Mouse (Mus musculus) small intestine, adult 2 months (tissue): ENCODE measurements around the gene Lif. TPM values are rescaled to one million over a fixed set of nuclear protein-coding genes. Genes with fewer than 3 reads are reported as not detected.

Experiments used
- H3K27ac ChIP-seq: fragments of 200-500 bp; 2 replicates; pipeline ENCODE4 v1.5.1; 2012; ENCODE audit warnings: low read depth, low read length, control low read depth, inconsistent platforms; ENCODE audit not compliant: insufficient read depth
- H3K27me3 ChIP-seq: fragments of 200-500 bp; 2 replicates; pipeline ENCODE4 v1.6.1; 2012; ENCODE audit warnings: mild to moderate bottlenecking, moderate library complexity, low read length, inconsistent platforms; ENCODE audit not compliant: control insufficient read depth, insufficient read depth
- H3K36me3 ChIP-seq: fragments of 200-500 bp; 2 replicates; pipeline ENCODE4 v1.6.1; 2012; ENCODE audit warnings: mild to moderate bottlenecking, low read length, control low read depth, inconsistent platforms; ENCODE audit not compliant: control insufficient read depth, insufficient read depth
- H3K4me1 ChIP-seq: fragments of 200-500 bp; 2 replicates; pipeline ENCODE4 v1.6.1; 2012; ENCODE audit warnings: low read length, inconsistent platforms, mixed read lengths; ENCODE audit not compliant: control insufficient read depth, insufficient read depth, insufficient read length
- H3K4me3 ChIP-seq: fragments of 200-500 bp; 2 replicates; pipeline ENCODE4 v1.5.1; 2012; ENCODE audit warnings: low read depth, mild to moderate bottlenecking, control low read depth, inconsistent platforms, low read length, moderate library complexity
- CTCF ChIP-seq: fragments of 200-500 bp; IDR thresholded peaks from 2 replicates; pipeline ENCODE4 v1.5.1; 2012; ENCODE audit warnings: low read depth, mild to moderate bottlenecking, control low read depth, inconsistent platforms, low read length, moderate library complexity, mixed read lengths; ENCODE audit not compliant: insufficient replicate concordance, insufficient read length; ENCODE audit errors: extremely low read depth
- POLR2A ChIP-seq: fragments of 200-500 bp; IDR thresholded peaks from 2 replicates; pipeline ENCODE4 v1.6.1; 2012; ENCODE audit warnings: low read depth, mild to moderate bottlenecking, control low read depth, inconsistent platforms, low read length, moderate library complexity
- WGBS: fragments of 180-500 bp; shearing (Covaris S2); methylation state at CpG from one replicate; pipeline ENCODE4 v1.1.7; 2018; 5-methylcytosine and 5-hydroxymethylcytosine counted together
- polyA plus RNA-seq: library from polyadenylated mRNA; depleted of rRNA; stranded (reverse); fragments of >200 nt; gene quantifications from 2 replicates; pipeline ENCODE4 v1.2.3, GENCODE M21; 2012

The Lif gene
- polyA plus RNA-seq, 1 experiment = 5.6 TPM

- 80% methylated on average over 7 of the region's 7 CpGs for WGBS
- TF ChIP-seq CTCF = no peak
These were observed 7.1 kb upstream of the Lif start for GRCm38 (mm10) chr11:4250290-4250689.

GRCm38 (mm10) chr11:4251376-4251775 is 6.0 kb upstream of the Lif start:
- TF ChIP-seq POLR2A (no peak), CTCF (no peak)
- WGBS = 41% methylated on average over 3 of the region's 3 CpGs

More at GRCm38 (mm10) chr11:4250290-4250689, 7.1 kb upstream of the Lif start:
- Histone ChIP-seq H3K27ac (no peak overlapping the region), H3K4me3 (no peak overlapping the region), H3K36me3 (no peaks in the 10 kb centered on the region), H3K27me3 (no peaks in the 10 kb centered on the region), H3K4me1 (peaks cover 13% of the 10 kb centered on the region)

GRCm38 (mm10) chr11:4252886-4253285 is 4.5 kb upstream of the Lif start:
- no peak overlapping the region for H3K27ac ChIP-seq
- H3K4me1 ChIP-seq = peaks cover 30% of the 10 kb centered on the region
- H3K4me3 ChIP-seq = no peak overlapping the region
- H3K36me3 ChIP-seq = no peaks in the 10 kb centered on the region
- no peaks in the 10 kb centered on the region for H3K27me3 ChIP-seq
- WGBS = 84% methylated on average over 2 of the region's 2 CpGs
- TF ChIP-seq POLR2A (no peak), CTCF (no peak)

More at GRCm38 (mm10) chr11:4251376-4251775, 6.0 kb upstream of the Lif start:
- Histone ChIP-seq H3K27me3 (no peaks in the 10 kb centered on the region), H3K27ac (no peak overlapping the region), H3K4me1 (peaks cover 21% of the 10 kb centered on the region), H3K36me3 (no peaks in the 10 kb centered on the region), H3K4me3 (no peak overlapping the region)

- Histone ChIP-seq H3K27ac (peak overlapping the region; percentile 97), H3K27me3 (no peaks in the 10 kb centered on the region), H3K4me3 (peak overlapping the region; percentile 47), H3K4me1 (peaks cover 40% of the 10 kb centered on the region), H3K36me3 (no peaks in the 10 kb centered on the region)
- TF ChIP-seq POLR2A (no peak), CTCF (no peak)
- 17% methylated on average over 5 of the region's 5 CpGs for WGBS
These were observed 399 bp downstream of the Lif start for GRCm38 (mm10) chr11:4257756-4258155.

- Histone ChIP-seq H3K27me3 (no peaks in the 10 kb centered on the region), H3K4me3 (peak overlapping the region; percentile 47), H3K36me3 (no peaks in the 10 kb centered on the region), H3K27ac (0 out of 2 replicates have a peak overlapping the region, but pooled peaks have one; percentile 31), H3K4me1 (peaks cover 44% of the 10 kb centered on the region)
- WGBS = 0% methylated on average over 7 of the region's 7 CpGs
- TF ChIP-seq CTCF (peak; percentile 99), POLR2A (no peak)
These were observed 1.3 kb downstream of the Lif start for GRCm38 (mm10) chr11:4258657-4259082.

GRCm38 (mm10) chr11:4260463-4261187 is 3.3 kb downstream of the Lif start:
- Histone ChIP-seq H3K36me3 (no peaks in the 10 kb centered on the region), H3K27me3 (no peaks in the 10 kb centered on the region), H3K27ac (peak overlapping the region; percentile 54), H3K4me1 (peaks cover 60% of the 10 kb centered on the region), H3K4me3 (0 out of 2 replicates have a peak overlapping the region, but pooled peaks have one; percentile 7)
- TF ChIP-seq CTCF (no peak), POLR2A (no peak)
- WGBS = 7% methylated on average over 14 of the region's 14 CpGs

GRCm38 (mm10) chr11:4261188-4261494 is 3.8 kb downstream of the Lif start:
- WGBS = 37% methylated on average over 7 of the region's 7 CpGs
- peaks cover 59% of the 10 kb centered on the region for H3K4me1 ChIP-seq

More at GRCm38 (mm10) chr11:4261188-4261494, 3.8 kb downstream of the Lif start:
- Histone ChIP-seq H3K4me3 (no peak overlapping the region), H3K27ac (peak overlapping the region; percentile 29; the same call in 1 of the 2 replicates), H3K36me3 (no peaks in the 10 kb centered on the region), H3K27me3 (no peaks in the 10 kb centered on the region)
- peak; percentile 63; the same call in 1 of the 2 replicates for TF ChIP-seq CTCF
- no peak for TF ChIP-seq POLR2A
